Mouse (Mus musculus): ENCODE data around the gene Clip1. TPM values are rescaled to one million over a fixed set of nuclear protein-coding genes. Genes with fewer than 3 reads are reported as not detected.

Gene Clip1
- polyA plus RNA-seq, 1 experiment from 2014 or later = 39.1 TPM

Other genes with a start within 250 kb of the Clip1 start
- gene Lrrc43, start 195.3 kb downstream of the Clip1 start, polyA plus RNA-seq (2015; fragmentation: Nextera tagmentation; extraction: Ambion mirVana) = 0.60 and 0.65 TPM in 2 replicates
- gene Il31, start 195.1 kb downstream of the Clip1 start, polyA plus RNA-seq (2015; fragmentation: Nextera tagmentation; extraction: Ambion mirVana) = not detected in 2 replicates
- gene B3gnt4, start 174.2 kb downstream of the Clip1 start, polyA plus RNA-seq (2015; fragmentation: Nextera tagmentation; extraction: Ambion mirVana) = 0.40 and 0.54 TPM in 2 replicates
- 109 and 115 TPM in 2 replicates for gene Diablo, start 160.4 kb downstream of the Clip1 start, polyA plus RNA-seq (2015; fragmentation: Nextera tagmentation; extraction: Ambion mirVana)
- 0.36 and 1.3 TPM in 2 replicates for gene Gm49027, start 159.1 kb downstream of the Clip1 start, polyA plus RNA-seq (2015; fragmentation: Nextera tagmentation; extraction: Ambion mirVana)
- gene Vps33a, start 111.6 kb downstream of the Clip1 start, polyA plus RNA-seq (2015; fragmentation: Nextera tagmentation; extraction: Ambion mirVana) = 24.1 and 24.7 TPM in 2 replicates
- gene Zcchc8, start 36.5 kb upstream of the Clip1 start, polyA plus RNA-seq (2015; fragmentation: Nextera tagmentation; extraction: Ambion mirVana) = 67.1 and 90.4 TPM in 2 replicates
- 99.7 and 107 TPM in 2 replicates for gene Rsrc2, start 64.8 kb upstream of the Clip1 start, polyA plus RNA-seq (2015; fragmentation: Nextera tagmentation; extraction: Ambion mirVana)
- 30.3 and 32.3 TPM in 2 replicates for gene Kntc1, start 65.1 kb upstream of the Clip1 start, polyA plus RNA-seq (2015; fragmentation: Nextera tagmentation; extraction: Ambion mirVana)
- gene Hcar2, start 180.9 kb upstream of the Clip1 start, polyA plus RNA-seq (2015; fragmentation: Nextera tagmentation; extraction: Ambion mirVana) = 0.29 and 0.34 TPM in 2 replicates
- 0.59 and 0.75 TPM in 2 replicates for gene Hcar1, start 195.4 kb upstream of the Clip1 start, polyA plus RNA-seq (2015; fragmentation: Nextera tagmentation; extraction: Ambion mirVana)
- 118 and 120 TPM in 2 replicates for gene Denr, start 222.6 kb upstream of the Clip1 start, polyA plus RNA-seq (2015; fragmentation: Nextera tagmentation; extraction: Ambion mirVana)
- 1.7 and 2.3 TPM in 2 replicates for gene Gm43518, start 242.8 kb upstream of the Clip1 start, polyA plus RNA-seq (2015; fragmentation: Nextera tagmentation; extraction: Ambion mirVana)
- gene Ccdc62, start 246.1 kb upstream of the Clip1 start, polyA plus RNA-seq (2015; fragmentation: Nextera tagmentation; extraction: Ambion mirVana) = 5.2 and 6.3 TPM in 2 replicates